Mouse (Mus musculus): ENCODE results near the gene Ing1.

Gene Ing1

GRCm38 (mm10) chr8:11554799-11555719 is at the start of gene Ing1:
Gene Ing1 (plus strand): TSS chr8:11555571.
- DNase-seq (ENCODE audit: low spot score) = peak; percentile 87

- no peak for DNase-seq (ENCODE audit: low spot score)
These were observed 49.3 kb upstream of the Ing1 start for GRCm38 (mm10) chr8:11506074-11506473.

- no peak for DNase-seq (ENCODE audit: low spot score)
These were observed 48.6 kb upstream of the Ing1 start for GRCm38 (mm10) chr8:11506802-11507201.

DNA sequence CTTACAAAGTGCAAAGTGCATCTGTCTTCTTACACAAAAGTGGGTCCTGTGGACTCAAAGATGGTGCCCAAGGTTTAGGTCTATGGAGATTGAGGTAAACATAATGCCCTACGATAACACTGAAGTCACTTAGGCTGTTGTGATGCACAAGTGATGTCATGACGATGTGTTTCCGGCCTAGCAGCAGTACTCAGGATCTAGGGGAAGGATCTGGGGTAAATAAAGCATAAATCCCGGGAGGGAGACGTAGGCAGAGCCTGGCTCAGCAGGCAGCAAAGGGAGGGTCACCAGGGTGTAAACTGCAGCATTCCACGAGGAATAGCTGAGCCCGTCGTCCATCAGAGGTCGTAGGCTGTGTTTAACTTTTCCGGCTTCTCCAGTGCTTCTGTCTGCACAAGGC is 46.5 kb upstream of the Ing1 start:
- DNase-seq (ENCODE audit: low spot score) = no peak

- no peak for DNase-seq (ENCODE audit: low spot score)
These were observed 44.4 kb upstream of the Ing1 start for GRCm38 (mm10) chr8:11510971-11511370.

DNA sequence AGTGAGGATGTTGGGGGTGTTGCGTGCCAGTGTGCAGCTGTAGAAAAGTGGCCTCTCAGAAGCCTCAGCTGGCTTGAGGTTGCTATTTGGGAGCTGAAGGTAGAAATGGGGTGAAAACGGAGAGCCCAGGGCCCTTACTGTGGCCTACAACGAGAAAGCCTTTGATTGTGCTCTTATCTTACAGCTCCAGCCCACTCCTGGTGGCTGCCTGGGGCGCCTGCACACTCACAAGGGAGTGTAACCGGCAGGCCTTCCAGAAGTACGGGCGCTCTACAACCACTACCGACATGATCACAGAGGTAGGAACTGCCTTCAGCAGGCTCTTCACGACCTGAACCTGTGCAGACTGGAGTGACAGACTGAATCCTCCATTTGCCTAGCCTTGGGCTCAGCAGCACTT is 42.7 kb upstream of the Ing1 start:
- no peak for DNase-seq (ENCODE audit: low spot score)

DNA sequence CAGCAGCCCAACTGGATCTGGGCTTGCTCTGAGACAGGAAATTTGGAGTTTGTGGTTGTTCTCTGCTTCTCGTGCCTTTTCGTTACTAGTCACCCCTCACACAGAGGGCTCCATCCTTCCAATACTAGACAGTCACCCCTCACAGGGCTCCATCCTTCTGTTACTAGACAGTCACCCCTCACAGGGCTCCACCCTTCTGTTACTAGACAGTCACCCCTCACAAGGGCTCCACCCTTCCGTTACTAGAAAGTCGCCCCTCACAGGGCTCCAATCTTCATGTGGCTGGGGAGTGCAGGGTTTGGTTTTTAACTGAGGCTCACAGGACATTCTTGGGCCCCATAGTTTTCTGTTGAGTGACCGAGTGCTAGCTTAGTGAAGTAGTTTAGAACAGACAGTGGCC is 42.1 kb upstream of the Ing1 start:
- DNase-seq (ENCODE audit: low spot score) = no peak

GRCm38 (mm10) chr8:11516292-11516691 is 39.1 kb upstream of the Ing1 start:
- no peak for DNase-seq (ENCODE audit: low spot score)

- no peak for DNase-seq (ENCODE audit: low spot score)
These were observed 37.9 kb upstream of the Ing1 start for GRCm38 (mm10) chr8:11517366-11518055.

- no peak for DNase-seq (ENCODE audit: low spot score)
These were observed 37.3 kb upstream of the Ing1 start for GRCm38 (mm10) chr8:11518056-11518396.

GRCm38 (mm10) chr8:11518676-11519075 is 36.7 kb upstream of the Ing1 start:
- DNase-seq (ENCODE audit: low spot score) = no peak

GRCm38 (mm10) chr8:11523331-11523730 is 32.0 kb upstream of the Ing1 start:
- no peak for DNase-seq (ENCODE audit: low spot score)

- no peak for DNase-seq (ENCODE audit: low spot score)
These were observed 25.1 kb upstream of the Ing1 start for GRCm38 (mm10) chr8:11530155-11530770.

DNA sequence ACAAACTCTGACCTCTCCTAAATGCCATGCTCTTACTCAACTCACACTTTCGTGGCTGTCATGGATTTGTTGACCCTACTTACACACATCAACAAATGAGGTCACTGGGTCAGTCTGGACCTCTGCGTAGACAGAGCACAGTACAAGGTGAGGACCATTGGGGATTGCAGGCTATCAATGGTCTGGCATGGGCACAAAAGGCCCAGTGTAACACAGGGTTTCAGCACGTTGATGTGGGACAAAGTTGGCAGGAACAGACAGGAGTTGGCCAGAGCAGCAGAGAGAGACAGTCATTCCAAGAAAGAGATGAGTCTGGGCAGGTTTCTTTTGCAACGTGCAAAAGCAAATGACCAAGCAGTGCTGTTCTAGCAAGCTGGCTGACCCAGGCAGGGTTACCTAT is 24.5 kb upstream of the Ing1 start:
- no peak for DNase-seq (ENCODE audit: low spot score)

- DNase-seq (ENCODE audit: low spot score) = no peak
These were observed 20.9 kb upstream of the Ing1 start for GRCm38 (mm10) chr8:11534494-11534893.

- DNase-seq (ENCODE audit: low spot score) = no peak
These were observed 16.3 kb upstream of the Ing1 start for GRCm38 (mm10) chr8:11539049-11539448.

DNA sequence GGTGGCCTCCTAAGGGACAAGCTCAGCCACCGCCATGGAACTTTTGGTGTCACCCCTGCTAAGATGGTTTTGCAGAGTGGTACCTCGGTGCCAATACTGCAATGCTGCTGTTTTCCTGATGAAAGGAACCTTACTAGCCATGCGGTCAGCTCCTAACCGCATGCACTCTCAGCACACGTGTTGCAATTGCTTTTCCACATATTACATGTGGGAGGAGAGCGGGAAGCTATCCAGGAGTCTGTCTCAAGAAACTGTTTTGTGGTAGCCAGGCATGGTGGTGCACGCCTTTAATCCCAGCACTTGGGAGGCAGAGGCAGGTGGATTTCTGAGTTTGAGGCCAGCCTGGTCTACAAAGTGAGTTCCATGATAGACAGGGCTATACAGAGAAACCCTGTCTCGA is 15.2 kb upstream of the Ing1 start:
- no peak for DNase-seq (ENCODE audit: low spot score)

GRCm38 (mm10) chr8:11542031-11542430 is 13.3 kb upstream of the Ing1 start:
- DNase-seq (ENCODE audit: low spot score) = no peak

DNA sequence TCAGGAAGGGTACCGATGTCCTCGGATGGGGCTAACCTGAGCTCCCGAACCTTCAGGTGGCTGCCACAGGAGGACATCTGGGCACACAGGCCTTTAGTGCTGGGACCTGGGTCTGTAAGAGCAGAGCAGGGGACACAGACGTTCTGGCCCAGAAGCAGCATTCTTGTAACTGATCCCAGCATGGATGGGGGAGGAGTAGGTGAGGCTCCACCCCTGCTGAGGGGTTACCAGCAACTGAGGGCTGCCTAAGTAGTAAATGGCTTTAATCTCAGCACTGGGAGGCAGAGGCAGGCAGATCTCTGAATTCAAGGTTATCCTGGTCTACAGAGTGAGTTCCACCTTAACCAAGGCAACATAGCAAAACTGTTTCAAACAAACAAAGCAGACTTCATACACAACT is 12.5 kb upstream of the Ing1 start:
- DNase-seq (ENCODE audit: low spot score) = no peak

GRCm38 (mm10) chr8:11544386-11544785 is 11.0 kb upstream of the Ing1 start:
- no peak for DNase-seq (ENCODE audit: low spot score)

DNA sequence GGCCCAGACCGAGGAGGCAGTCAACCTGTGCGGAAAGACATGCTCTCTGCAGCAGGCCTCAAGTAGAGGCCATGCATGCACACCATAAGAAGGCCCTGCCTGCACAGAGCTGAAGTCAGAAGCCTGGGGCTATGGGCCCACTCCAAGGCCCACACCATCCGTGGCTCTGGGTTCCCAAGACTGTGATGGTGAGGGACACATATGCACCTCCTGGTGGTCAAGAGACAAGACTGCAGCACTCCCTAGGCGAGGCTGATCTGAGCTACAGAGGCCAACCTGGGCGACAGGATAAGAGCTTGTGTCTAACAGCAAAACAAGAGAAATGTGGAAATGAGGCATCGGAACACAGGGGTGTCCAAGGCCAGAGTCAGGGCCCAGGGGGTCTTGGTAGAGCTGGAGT is 8.3 kb upstream of the Ing1 start:
- no peak for DNase-seq (ENCODE audit: low spot score)

GRCm38 (mm10) chr8:11549706-11550105 is 5.7 kb upstream of the Ing1 start:
- no peak for DNase-seq (ENCODE audit: low spot score)

Measured in layer of hippocampus, adult 9-10 months (tissue).